Mouse (Mus musculus): ENCODE measurements around the gene Cacnb2. TPM values are rescaled to one million over a fixed set of nuclear protein-coding genes. Genes with fewer than 3 reads are reported as not detected.

Cacnb2 gene
- total RNA-seq (2014; rRNA removed) = 0.46 and 1.1 TPM in 2 replicates
- 0.06 and 0.12 TPM in 2 replicates for polyA plus RNA-seq (2012; rRNA removed)

DNA sequence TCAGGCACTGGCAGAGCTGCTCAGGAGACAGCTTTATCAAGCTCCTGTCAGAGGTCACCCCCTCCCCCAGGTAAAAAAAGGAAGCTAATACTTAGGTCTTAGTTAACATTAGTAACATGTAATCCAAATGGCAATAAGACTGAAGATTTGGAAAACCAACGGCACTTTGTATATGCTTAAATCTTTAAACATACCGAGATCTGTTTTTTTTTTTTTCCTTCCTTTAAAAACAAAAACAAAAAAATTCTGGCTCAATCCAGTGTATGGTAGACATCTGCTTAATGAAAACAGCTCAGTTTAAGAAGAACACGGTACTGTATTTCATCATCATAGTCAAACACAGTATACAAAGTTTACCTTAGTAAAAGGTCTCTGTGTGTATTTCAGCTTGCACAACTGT lies at the start of gene Cacnb2:
Gene Cacnb2, plus strand, starts transcription at position 301 of the 400 bp plus-strand sequence.
- WGBS = 37% methylated on average over 3 of the region's 3 CpGs
- TF ChIP-seq CTCF (IDR thresholded peaks at IDR 0.05; ENCODE audit: low read depth, low read length) (no peak), POLR2A (IDR thresholded peaks at IDR 0.05; ENCODE audit: extremely low read depth, insufficient read depth, low read length) (no peak)
- Histone ChIP-seq H3K4me1 (ENCODE audit: control insufficient read depth, insufficient read depth, low read length) (peaks cover 4% of the 10 kb centered on the region), H3K36me3 (ENCODE audit: control insufficient read depth, insufficient read depth, low read length) (no peaks in the 10 kb centered on the region), H3K27me3 (ENCODE audit: control insufficient read depth, insufficient read depth, low read length) (peaks cover 12% of the 10 kb centered on the region), H3K9ac (ENCODE audit: low read depth, low read length) (0 out of 2 replicates have a peak within 1 kb of the TSS, but pooled peaks have one; percentile 53), H3K4me3 (ENCODE audit: insufficient read depth, low read depth, low read length) (peak within 1 kb of the TSS; percentile 67), H3K79me2 (ENCODE audit: control insufficient read depth, insufficient read depth, low read length) (no peaks in the 10 kb centered on the region), H3K27ac (replicated peaks; ENCODE audit: insufficient read depth, low read depth, low read length) (no peak within 1 kb of the TSS)
- no peak for DNase-seq (ENCODE audit: extremely low read depth, low read depth, low spot score)

DNA sequence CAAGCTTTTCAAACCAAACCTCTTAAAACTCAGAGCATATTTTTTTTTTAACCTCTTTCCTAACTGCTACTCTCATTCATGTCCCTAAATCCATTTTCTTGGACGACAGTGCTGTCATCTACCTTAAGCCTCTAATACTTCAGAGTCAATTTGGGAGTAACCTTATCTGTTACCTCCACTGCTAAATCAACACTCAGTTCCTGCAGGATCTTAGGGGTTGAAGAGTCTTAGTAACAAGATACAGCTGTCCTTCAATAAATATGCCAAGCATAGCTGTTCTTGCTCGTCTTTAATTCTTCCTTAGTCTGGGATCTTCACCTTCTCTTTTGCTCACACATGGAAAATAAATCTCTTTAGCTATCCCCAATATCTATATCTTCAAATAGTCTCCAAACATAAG lies 34.9 kb upstream of the Cacnb2 start:
- DNase-seq (ENCODE audit: extremely low read depth, low read depth, low spot score) = no peak
- TF ChIP-seq CTCF (IDR thresholded peaks at IDR 0.05; ENCODE audit: low read depth, low read length) (no peak), POLR2A (IDR thresholded peaks at IDR 0.05; ENCODE audit: extremely low read depth, insufficient read depth, low read length) (no peak)
- no peaks in the 10 kb centered on the region for H3K79me2 ChIP-seq (ENCODE audit: control insufficient read depth, insufficient read depth, low read length)
- 27% methylated on average over 2 of the region's 2 CpGs for WGBS
- no peak overlapping the region for H3K9ac ChIP-seq (ENCODE audit: low read depth, low read length)
- no peaks in the 10 kb centered on the region for H3K36me3 ChIP-seq (ENCODE audit: control insufficient read depth, insufficient read depth, low read length)
- no peak overlapping the region for H3K4me3 ChIP-seq (ENCODE audit: insufficient read depth, low read depth, low read length)
- no peak overlapping the region for H3K27ac ChIP-seq (replicated peaks; ENCODE audit: insufficient read depth, low read depth, low read length)
- H3K4me1 ChIP-seq (ENCODE audit: control insufficient read depth, insufficient read depth, low read length) = no peaks in the 10 kb centered on the region
- no peaks in the 10 kb centered on the region for H3K27me3 ChIP-seq (ENCODE audit: control insufficient read depth, insufficient read depth, low read length)

DNA sequence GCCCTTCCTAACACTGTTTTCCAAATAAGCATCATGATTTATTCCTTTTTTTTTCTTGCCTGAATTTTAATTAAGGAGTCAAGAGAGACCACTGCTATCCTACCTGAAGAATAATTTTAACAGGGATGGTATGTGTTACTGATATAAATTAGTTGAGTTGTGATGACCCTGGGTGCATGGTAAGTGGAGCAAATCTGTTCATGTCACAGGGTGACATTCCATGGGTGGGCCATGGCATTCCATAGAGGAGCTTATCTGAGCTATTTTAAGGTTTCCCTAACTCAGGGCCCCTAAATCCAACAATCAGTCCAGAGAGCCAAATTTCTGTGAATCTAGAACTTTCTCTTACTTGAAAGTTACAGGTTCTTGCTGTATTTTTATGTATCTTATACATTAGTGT lies 31.6 kb upstream of the Cacnb2 start:
- H3K36me3 ChIP-seq (ENCODE audit: control insufficient read depth, insufficient read depth, low read length) = no peaks in the 10 kb centered on the region
- no peaks in the 10 kb centered on the region for H3K79me2 ChIP-seq (ENCODE audit: control insufficient read depth, insufficient read depth, low read length)
- H3K4me3 ChIP-seq (ENCODE audit: insufficient read depth, low read depth, low read length) = no peak overlapping the region
- DNase-seq (ENCODE audit: extremely low read depth, low read depth, low spot score) = no peak
- TF ChIP-seq POLR2A (IDR thresholded peaks at IDR 0.05; ENCODE audit: extremely low read depth, insufficient read depth, low read length) (no peak), CTCF (IDR thresholded peaks at IDR 0.05; ENCODE audit: low read depth, low read length) (no peak)
- H3K27me3 ChIP-seq (ENCODE audit: control insufficient read depth, insufficient read depth, low read length) = no peaks in the 10 kb centered on the region
- no peak overlapping the region for H3K27ac ChIP-seq (replicated peaks; ENCODE audit: insufficient read depth, low read depth, low read length)
- no peaks in the 10 kb centered on the region for H3K4me1 ChIP-seq (ENCODE audit: control insufficient read depth, insufficient read depth, low read length)
- H3K9ac ChIP-seq (ENCODE audit: low read depth, low read length) = no peak overlapping the region

DNA sequence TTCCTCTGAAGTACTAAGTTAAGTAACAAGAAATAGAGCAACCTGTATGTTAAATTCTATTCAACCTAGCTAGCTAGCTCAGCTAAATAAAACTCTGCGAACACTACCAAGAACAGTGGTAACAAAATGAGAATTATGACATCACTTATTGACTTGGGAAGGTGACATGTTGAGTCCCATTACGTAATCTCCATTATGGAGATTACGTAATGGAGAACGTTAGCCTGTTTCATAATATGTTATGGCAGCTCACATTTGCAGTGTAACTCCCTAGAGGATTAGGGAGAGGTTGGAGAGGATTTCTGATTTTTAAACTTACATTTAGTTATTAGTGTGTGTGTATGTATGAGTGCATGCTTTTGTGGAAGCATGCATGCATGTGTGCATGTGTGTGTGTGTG lies 13.3 kb upstream of the Cacnb2 start:
- Histone ChIP-seq H3K27me3 (ENCODE audit: control insufficient read depth, insufficient read depth, low read length) (no peaks in the 10 kb centered on the region), H3K9ac (ENCODE audit: low read depth, low read length) (no peak overlapping the region), H3K4me1 (ENCODE audit: control insufficient read depth, insufficient read depth, low read length) (no peaks in the 10 kb centered on the region), H3K79me2 (ENCODE audit: control insufficient read depth, insufficient read depth, low read length) (no peaks in the 10 kb centered on the region), H3K27ac (replicated peaks; ENCODE audit: insufficient read depth, low read depth, low read length) (no peak overlapping the region), H3K4me3 (ENCODE audit: insufficient read depth, low read depth, low read length) (no peak overlapping the region), H3K36me3 (ENCODE audit: control insufficient read depth, insufficient read depth, low read length) (no peaks in the 10 kb centered on the region)
- 21% methylated on average over 4 of the region's 4 CpGs for WGBS
- DNase-seq (ENCODE audit: extremely low read depth, low read depth, low spot score) = peak; percentile 26
- TF ChIP-seq POLR2A (IDR thresholded peaks at IDR 0.05; ENCODE audit: extremely low read depth, insufficient read depth, low read length) = no peak
- TF ChIP-seq CTCF (IDR thresholded peaks at IDR 0.05; ENCODE audit: low read depth, low read length) = no peak

DNA sequence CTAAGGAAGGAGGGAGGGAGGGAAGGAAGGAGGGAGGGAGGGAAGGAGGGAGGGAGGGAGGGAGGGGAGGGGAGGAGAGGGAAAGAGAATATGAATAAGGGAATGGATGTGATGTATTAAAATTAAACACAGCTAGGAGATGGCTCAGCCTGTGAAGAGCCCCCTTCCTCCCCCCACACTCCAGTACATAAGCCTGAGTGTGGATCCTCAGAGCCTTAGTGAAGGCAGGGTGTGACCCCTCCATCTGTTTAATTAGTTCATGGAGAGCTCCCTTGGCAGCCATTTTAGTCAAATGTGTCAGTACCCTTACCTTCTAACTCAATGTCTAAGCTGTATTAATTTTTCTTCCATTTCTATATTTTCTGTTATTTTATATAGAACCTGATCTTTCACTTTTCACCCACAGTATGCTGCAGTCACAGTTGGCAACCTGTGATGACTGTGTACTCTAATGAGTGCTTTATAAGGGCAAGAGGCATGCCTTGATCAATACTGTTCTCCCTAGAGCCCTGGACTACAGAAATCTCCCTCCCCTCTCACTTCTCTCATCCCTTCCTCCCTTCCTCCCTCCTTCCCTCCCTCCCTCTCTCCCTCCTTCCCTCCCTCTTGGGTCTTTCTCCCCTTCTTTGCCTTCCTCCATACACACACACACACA lies 4.9 kb upstream of the Cacnb2 start:
- Histone ChIP-seq H3K79me2 (ENCODE audit: control insufficient read depth, insufficient read depth, low read length) (no peaks in the 10 kb centered on the region), H3K4me3 (ENCODE audit: insufficient read depth, low read depth, low read length) (no peak overlapping the region), H3K27me3 (ENCODE audit: control insufficient read depth, insufficient read depth, low read length) (no peaks in the 10 kb centered on the region), H3K36me3 (ENCODE audit: control insufficient read depth, insufficient read depth, low read length) (no peaks in the 10 kb centered on the region), H3K9ac (ENCODE audit: low read depth, low read length) (no peak overlapping the region), H3K4me1 (ENCODE audit: control insufficient read depth, insufficient read depth, low read length) (peaks cover 2% of the 10 kb centered on the region; the same call in 1 of the 2 replicates), H3K27ac (replicated peaks; ENCODE audit: insufficient read depth, low read depth, low read length) (no peak overlapping the region)
- DNase-seq (ENCODE audit: extremely low read depth, low read depth, low spot score) = no peak
- TF ChIP-seq POLR2A (IDR thresholded peaks at IDR 0.05; ENCODE audit: extremely low read depth, insufficient read depth, low read length) = no peak
- TF ChIP-seq CTCF (IDR thresholded peaks at IDR 0.05; ENCODE audit: low read depth, low read length) = no peak

Measured in liver, adult 2 months (tissue).